Mouse (Mus musculus) cerebellum, adult 2 months (tissue): ENCODE measurements around the gene Ebp.

Experiments
- CTCF ChIP-seq: fragments of 200-500 bp; IDR thresholded peaks from 2 replicates; pipeline ENCODE4 v1.5.1; 2011; ENCODE audit warnings: low read depth, mild to moderate bottlenecking, control low read depth, low read length, moderate library complexity, borderline replicate concordance; ENCODE audit not compliant: insufficient read depth
- POLR2A ChIP-seq: fragments of 200-500 bp; IDR thresholded peaks from 2 replicates; pipeline ENCODE4 v1.6.1; 2011; ENCODE audit warnings: low read length, control low read depth, borderline replicate concordance; ENCODE audit not compliant: insufficient read depth

DNA sequence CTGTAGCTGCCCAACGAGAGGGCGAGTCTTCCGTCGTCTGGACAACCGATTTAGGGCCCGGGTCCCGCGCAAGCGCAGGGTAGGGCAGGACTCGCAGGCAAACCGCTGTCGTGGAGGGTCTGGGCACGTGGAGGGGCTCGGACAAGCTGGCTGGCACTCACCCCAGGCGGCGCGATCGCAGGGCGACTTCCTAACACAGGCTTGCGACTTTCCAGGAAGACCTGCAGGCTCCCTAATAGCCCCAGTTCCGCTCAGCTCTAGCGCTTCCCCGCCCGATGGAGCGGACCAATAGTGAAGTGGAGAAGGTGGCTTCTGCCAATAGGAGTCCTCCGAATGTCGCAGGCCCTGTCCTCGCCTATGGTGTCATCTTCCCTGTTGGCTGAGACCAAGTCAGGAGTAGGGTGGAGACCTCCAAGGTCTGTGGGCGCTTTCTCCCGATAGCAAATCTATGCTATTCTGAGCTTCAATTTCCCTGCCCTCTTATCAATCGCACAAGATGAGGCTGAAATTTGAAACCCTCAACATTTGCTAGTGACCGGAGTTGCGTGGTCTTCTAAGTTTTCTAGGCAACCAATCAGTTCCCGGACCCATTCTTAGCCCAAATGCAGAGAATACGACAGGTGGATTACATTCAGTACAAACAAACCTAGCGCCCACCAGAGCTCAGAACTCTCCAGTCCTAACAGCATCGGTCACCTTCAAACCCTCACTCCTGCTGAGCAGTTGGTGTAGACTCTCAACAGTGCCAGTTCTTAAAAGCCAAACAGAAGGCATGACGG lies 483 bp downstream of the Ebp start:
- TF ChIP-seq CTCF (no peak), POLR2A (peak; percentile 63; the same call in 1 of the 2 replicates)
